Mouse (Mus musculus) heart, postnatal 0 days (tissue): ENCODE results near the gene Rcan3. TPM values are rescaled to one million over a fixed set of nuclear protein-coding genes. Genes with fewer than 3 reads are reported as not detected.

ENCODE experiments used
- ATAC-seq: fragments of 200-750 bp; cut with Nextera tagmentation; 2 replicates; pipeline ENCODE4 v1.8.0; 2017; ENCODE audit warnings: low read depth, moderate number of reproducible peaks, moderate library complexity; ENCODE audit not compliant: insufficient read depth
- DNase-seq: peaks from one replicate; pipeline ENCODE4 v3.0.0-alpha.2; 2016; ENCODE audit warnings: low spot score
- H3K27ac ChIP-seq: fragments of 300-500 bp; sonication (generic); 2 replicates; pipeline ENCODE4 v1.5.1; 2014; ENCODE audit warnings: low read depth, mild to moderate bottlenecking
- H3K27me3 ChIP-seq: fragments of 300-500 bp; sonication (generic); 2 replicates; pipeline ENCODE4 v1.6.1; 2014; ENCODE audit warnings: low read length, mixed read lengths; ENCODE audit not compliant: control insufficient read depth, insufficient read depth
- H3K36me3 ChIP-seq: fragments of 300-500 bp; sonication (generic); replicated peaks from 2 replicates; pipeline ENCODE4 v1.6.1; 2014; ENCODE audit warnings: low read length, mixed read lengths; ENCODE audit not compliant: control insufficient read depth, insufficient read depth
- H3K4me1 ChIP-seq: fragments of 300-500 bp; sonication (generic); 2 replicates; pipeline ENCODE4 v1.6.1; 2014; ENCODE audit warnings: antibody characterized with exemption; ENCODE audit not compliant: control insufficient read depth, insufficient read depth
- H3K4me2 ChIP-seq: fragments of 300-500 bp; sonication (generic); 2 replicates; pipeline ENCODE4 v1.6.1; 2014; ENCODE audit warnings: low read depth, mild to moderate bottlenecking, low read length, moderate library complexity
- H3K4me3 ChIP-seq: fragments of 300-500 bp; sonication (generic); 2 replicates; pipeline ENCODE4 v1.5.1; 2014; ENCODE audit warnings: low read depth, low read length
- H3K9ac ChIP-seq: fragments of 300-500 bp; sonication (generic); replicated peaks from 2 replicates; pipeline ENCODE4 v1.6.1; 2014; ENCODE audit warnings: low read depth, low read length, mixed read lengths
- H3K9me3 ChIP-seq: fragments of 300-500 bp; sonication (generic); replicated peaks from 2 replicates; pipeline ENCODE4 v1.6.1; 2016; ENCODE audit warnings: low read length; ENCODE audit not compliant: control insufficient read depth
- CTCF ChIP-seq: IDR thresholded peaks from 2 replicates; pipeline ENCODE4 v1.5.1; 2016; ENCODE audit warnings: antibody characterized with exemption, control low read depth, low read depth
- EP300 ChIP-seq: IDR thresholded peaks from 2 replicates; pipeline ENCODE4 v1.6.1; 2016; ENCODE audit warnings: antibody characterized with exemption, low read depth
- WGBS: fragments of 180-500 bp; shearing (Covaris S2); extraction: QIAGEN DNeasy Blood & Tissue Kit; methylation state at CpG from one replicate; pipeline ENCODE4 v1.1.7; 2014; 5-methylcytosine and 5-hydroxymethylcytosine counted together
- polyA plus RNA-seq: library from polyadenylated mRNA; unstranded; fragments of >200 nt; fragmentation: Nextera tagmentation; extraction: Ambion mirVana; gene quantifications from 2 replicates; pipeline ENCODE4 v1.2.1, GENCODE M21; 2015
- total RNA-seq: library from RNA; depleted of rRNA; stranded (reverse); fragments of >200 nt; gene quantifications from 2 replicates; pipeline ENCODE4 v1.2.3, GENCODE M21; 2014; ENCODE audit warnings: low replicate concordance

Gene Rcan3
- total and polyA plus RNA-seq, 2 experiments from 2014 or later: 7.7 to 13.7 TPM

DNA sequence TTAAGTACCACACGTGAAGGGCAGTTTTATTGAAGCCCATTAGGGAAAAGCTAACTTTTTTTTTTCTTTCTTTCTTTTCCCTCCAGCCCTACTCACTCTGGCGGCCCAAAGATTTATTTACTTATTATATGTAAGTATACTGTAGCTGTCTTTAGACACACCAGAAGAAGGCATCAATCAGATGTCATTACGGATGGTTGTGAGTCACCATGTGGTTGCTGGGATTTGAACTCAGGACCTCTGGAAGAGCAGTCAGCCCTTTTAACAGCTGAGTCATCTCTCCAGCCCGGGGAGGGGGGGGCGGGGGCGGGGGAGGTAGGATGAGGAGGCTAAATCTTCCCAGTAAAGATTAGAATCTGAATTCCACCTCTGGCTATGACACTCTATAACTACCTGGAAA is 40.3 kb downstream of the Rcan3 start:
- no peak for TF ChIP-seq CTCF
- no peak for TF ChIP-seq EP300
- Histone ChIP-seq H3K27ac (no peak overlapping the region), H3K36me3 (no peaks in the 10 kb centered on the region), H3K9ac (no peak overlapping the region), H3K9me3 (no peaks in the 10 kb centered on the region), H3K27me3 (peaks cover 24% of the 10 kb centered on the region), H3K4me3 (no peak overlapping the region), H3K4me1 (no peaks in the 10 kb centered on the region), H3K4me2 (no peak overlapping the region)
- 74% methylated on average over 6 of the region's 6 CpGs for WGBS
- no peak for DNase-seq
- no peak for ATAC-seq

DNA sequence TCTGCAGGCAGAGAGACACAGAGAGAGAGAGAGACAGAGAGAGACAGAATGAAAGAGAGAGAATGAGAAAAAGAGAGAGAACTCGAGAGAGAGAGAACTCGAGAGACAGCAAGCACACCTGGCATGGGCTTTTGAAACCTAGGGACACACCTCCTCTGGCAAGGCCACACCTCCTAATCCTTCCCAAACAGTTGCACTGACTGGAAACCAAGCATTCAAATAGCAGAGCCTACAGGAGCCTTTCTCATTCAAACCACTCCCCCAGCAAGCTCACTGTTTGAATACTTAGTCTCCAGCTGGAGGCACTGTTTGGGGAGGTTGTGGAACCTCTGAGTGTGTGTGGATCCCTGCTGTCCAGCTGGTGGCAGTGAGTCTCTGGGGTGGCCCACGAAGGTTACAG is 40.9 kb downstream of the Rcan3 start:
- H3K4me2 ChIP-seq: no peak overlapping the region
- no peak overlapping the region for H3K9ac ChIP-seq
- no peaks in the 10 kb centered on the region for H3K36me3 ChIP-seq
- TF ChIP-seq EP300: no peak
- TF ChIP-seq CTCF: no peak
- no peak overlapping the region for H3K27ac ChIP-seq
- no peak overlapping the region for H3K4me3 ChIP-seq
- ATAC-seq: no peak
- WGBS: 83% methylated on average over 3 of the region's 3 CpGs
- DNase-seq: no peak
- no peaks in the 10 kb centered on the region for H3K4me1 ChIP-seq
- H3K9me3 ChIP-seq: no peaks in the 10 kb centered on the region
- peaks cover 18% of the 10 kb centered on the region for H3K27me3 ChIP-seq

DNA sequence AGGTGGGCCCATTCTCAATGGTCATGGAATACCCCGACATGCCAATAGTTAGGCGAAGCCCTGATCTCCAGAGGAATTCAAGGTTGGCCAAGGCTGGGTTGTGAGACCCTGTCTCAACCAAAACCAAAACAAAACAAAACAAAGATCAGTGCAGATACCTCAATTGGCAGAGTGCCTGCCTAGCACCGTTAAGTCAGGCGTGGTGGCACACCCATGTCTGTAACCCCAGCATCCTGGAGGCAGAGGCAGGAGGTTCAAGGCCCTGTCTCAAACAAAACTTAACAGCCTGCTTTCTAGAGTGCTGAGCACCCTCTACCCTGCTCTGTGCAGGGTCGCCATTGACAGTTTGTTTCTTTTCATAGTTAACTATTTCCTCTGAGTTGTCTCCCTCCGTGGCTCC is 42.6 kb downstream of the Rcan3 start:
- 0 out of 2 replicates have a peak, but pooled peaks cover under 1% of the 10 kb centered on the region for H3K27me3 ChIP-seq
- no peaks in the 10 kb centered on the region for H3K9me3 ChIP-seq
- no peaks in the 10 kb centered on the region for H3K36me3 ChIP-seq
- H3K27ac ChIP-seq: no peak overlapping the region
- H3K4me3 ChIP-seq: no peak overlapping the region
- DNase-seq: no peak
- 67% methylated on average over 6 of the region's 6 CpGs for whole genome bisulfite sequencing
- H3K4me2 ChIP-seq: no peak overlapping the region
- no peak for TF ChIP-seq EP300
- no peak for TF ChIP-seq CTCF
- H3K9ac ChIP-seq: no peak overlapping the region
- no peak for ATAC-seq
- H3K4me1 ChIP-seq: no peaks in the 10 kb centered on the region

DNA sequence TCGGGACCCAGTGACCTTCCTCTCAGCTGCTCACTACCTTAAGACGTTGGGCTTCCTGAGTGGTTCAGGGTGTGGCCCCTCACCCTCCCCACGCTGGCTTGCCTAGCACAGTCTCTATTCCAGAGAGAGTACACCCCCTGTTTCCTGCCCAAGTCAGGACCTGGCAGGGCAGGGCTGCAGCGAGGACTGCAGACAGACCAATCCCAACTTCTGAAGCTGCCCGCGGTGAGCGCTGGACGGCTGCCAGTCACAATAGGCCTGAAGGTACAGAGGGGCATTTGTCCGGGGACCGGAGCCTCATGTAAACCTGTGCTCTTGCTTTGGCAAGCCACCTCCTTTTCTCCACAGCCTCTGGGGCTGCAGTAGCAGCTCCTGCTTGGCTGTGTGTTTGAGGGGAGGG is 48.0 kb downstream of the Rcan3 start:
- Histone ChIP-seq H3K27ac (no peak overlapping the region), H3K4me1 (no peaks in the 10 kb centered on the region), H3K9ac (no peak overlapping the region), H3K4me3 (no peak overlapping the region), H3K9me3 (no peaks in the 10 kb centered on the region), H3K4me2 (no peak overlapping the region; the same call in 1 of the 2 replicates), H3K27me3 (0 out of 2 replicates have a peak, but pooled peaks cover 5% of the 10 kb centered on the region), H3K36me3 (no peaks in the 10 kb centered on the region)
- no peak for DNase-seq
- 0 out of 2 replicates have a peak, but pooled peaks have one; percentile 28 for ATAC-seq
- 25% methylated on average over 10 of the region's 10 CpGs for WGBS
- TF ChIP-seq EP300 (no peak), CTCF (no peak)

DNA sequence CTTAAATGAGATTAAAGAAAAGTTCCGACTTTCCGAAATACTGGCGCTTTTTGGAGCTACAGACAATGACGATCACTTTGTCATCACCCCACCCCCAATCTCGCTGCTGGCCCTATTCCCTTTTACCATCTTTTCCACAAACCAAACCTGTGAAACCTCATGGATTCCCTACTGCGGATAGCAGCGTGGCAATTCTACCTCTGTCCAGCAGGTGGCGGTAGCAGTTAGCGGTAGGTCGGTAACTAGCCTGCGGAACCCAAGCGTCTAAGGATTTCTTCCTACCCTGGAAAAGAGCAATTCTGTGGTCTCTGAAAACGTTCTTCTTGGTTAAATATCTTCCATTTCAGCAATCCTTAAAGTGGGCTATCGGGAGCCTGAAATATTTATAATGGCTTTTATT is 51.3 kb downstream of the Rcan3 start:
- no peak overlapping the region for H3K27ac ChIP-seq
- no peak overlapping the region for H3K4me2 ChIP-seq
- TF ChIP-seq EP300 (no peak), CTCF (peak; percentile 97)
- H3K27me3 ChIP-seq: 0 out of 2 replicates have a peak, but pooled peaks cover 5% of the 10 kb centered on the region
- DNase-seq: peak; percentile 74
- 3% methylated on average over 14 of the region's 14 CpGs for WGBS
- no peaks in the 10 kb centered on the region for H3K9me3 ChIP-seq
- no peaks in the 10 kb centered on the region for H3K4me1 ChIP-seq
- no peak overlapping the region for H3K9ac ChIP-seq
- no peak overlapping the region for H3K4me3 ChIP-seq
- no peaks in the 10 kb centered on the region for H3K36me3 ChIP-seq
- 0 out of 2 replicates have a peak, but pooled peaks have one; percentile 51 for ATAC-seq

DNA sequence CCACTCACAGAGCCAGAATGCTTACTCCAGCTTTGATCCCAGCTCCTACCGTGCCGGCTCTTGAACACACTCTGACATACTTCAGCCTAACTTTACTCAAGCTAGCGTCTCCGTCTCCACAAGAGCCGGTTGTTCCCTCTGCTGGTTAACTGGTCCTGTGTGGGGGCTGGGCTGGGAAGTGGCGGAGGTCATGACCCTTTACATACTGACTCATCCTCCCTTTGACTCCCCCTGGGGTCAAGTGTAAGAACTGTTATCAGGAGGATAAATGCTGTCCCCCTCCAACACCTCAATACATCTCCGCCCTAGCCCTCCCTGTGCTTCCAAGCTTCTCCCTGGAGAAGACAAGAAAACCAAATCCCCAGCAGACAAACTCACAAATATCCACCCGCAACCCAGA is 52.3 kb downstream of the Rcan3 start:
- Histone ChIP-seq H3K4me3 (no peak overlapping the region), H3K36me3 (no peaks in the 10 kb centered on the region), H3K9ac (no peak overlapping the region), H3K27ac (no peak overlapping the region), H3K4me2 (no peak overlapping the region), H3K27me3 (0 out of 2 replicates have a peak, but pooled peaks cover 5% of the 10 kb centered on the region), H3K4me1 (no peaks in the 10 kb centered on the region), H3K9me3 (no peaks in the 10 kb centered on the region)
- DNase-seq (no peak), ATAC-seq (no peak)
- 51% methylated on average over 8 of the region's 8 CpGs for WGBS
- TF ChIP-seq CTCF (no peak), EP300 (no peak)
